In the genomic region with DNA sequence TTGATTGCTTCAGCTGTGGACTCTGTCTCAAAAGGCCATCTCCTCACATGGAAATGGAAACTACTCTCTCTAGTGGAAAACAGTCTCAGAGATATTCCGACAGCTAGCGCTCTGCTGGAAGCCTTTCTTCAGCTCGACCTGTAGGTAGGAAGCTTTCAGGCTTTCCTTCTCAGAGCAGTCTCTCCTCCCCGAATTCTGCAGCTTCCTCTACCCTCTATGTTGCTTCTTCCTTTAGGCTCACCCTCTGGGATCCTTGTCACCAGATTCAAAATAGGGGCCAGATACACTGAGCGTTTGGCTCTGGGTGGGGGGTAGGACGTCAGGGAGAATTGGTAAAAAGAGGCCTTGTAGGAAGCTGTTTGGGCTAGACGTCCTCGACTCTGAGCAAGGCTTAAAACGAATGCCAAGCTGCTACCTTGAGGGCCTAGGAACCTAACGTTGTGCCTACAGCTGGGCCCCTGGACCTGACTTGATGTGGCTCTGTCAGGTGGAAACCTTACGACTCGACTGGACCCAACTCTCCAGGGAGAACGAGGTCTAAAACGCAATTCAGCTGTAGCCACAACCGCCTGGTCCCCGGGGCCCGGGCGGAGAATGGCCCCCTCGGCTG, we compare ENCODE assay signal across 8 mouse cellular contexts. TPM values are rescaled to one million over a fixed set of nuclear protein-coding genes. Genes with fewer than 3 reads are reported as not detected.
DNase-seq lines count a peak whose midpoint lies in the region; ATAC-seq and TF ChIP-seq lines count a peak whose summit lies in the region.

No protein-coding gene starts in this region.

- ATAC-seq in limb, embryonic 11.5 days (ENCODE audit: insufficient number of reproducible peaks, low FRiP score, low TSS enrichment, low read depth): no peak

- peak; percentile 25 to 40 for DNase-seq in layer of hippocampus, adult 18-20 months (ENCODE audit: low spot score in 2 of 2)
- no peak for DNase-seq in layer of hippocampus, adult 9-10 months (ENCODE audit: low spot score)
- peak; percentile 39 for DNase-seq in adrenal gland, postnatal 36 days
- no peak for DNase-seq in limb, embryonic 11.5 days (ENCODE audit: low spot score)
- DNase-seq in retina, embryonic 14.5 days (ENCODE audit: low spot score): peak; percentile 36
- no peak for DNase-seq in spleen, adult 12 weeks (ENCODE audit: low spot score)
- no peak for DNase-seq in urinary bladder, postnatal 14 days (ENCODE audit: low spot score)

- 2% methylated on average over 19 of the region's 19 CpGs for WGBS in limb, embryonic 11.5 days

- no peak for TF ChIP-seq CTCF in embryonic fibroblast, embryonic 13.5 days (IDR thresholded peaks at IDR 0.05; ENCODE audit: borderline replicate concordance, insufficient read depth, low read length)

- H3K4me3 ChIP-seq in embryonic fibroblast, embryonic 13.5 days (ENCODE audit: insufficient read depth, low read length): peak overlapping the region; percentile 50; the same call in 1 of the 2 replicates
- peak overlapping the region; percentile 55 for H3K4me3 ChIP-seq in limb, embryonic 11.5 days (ENCODE audit: low read depth, low read length)

- H3K9ac ChIP-seq in limb, embryonic 11.5 days (ENCODE audit: low read length): no peak overlapping the region

- H3K4me2 ChIP-seq in limb, embryonic 11.5 days (ENCODE audit: low read depth, severe bottlenecking): peak overlapping the region; percentile 91

- H3K9me3 ChIP-seq in limb, embryonic 11.5 days (ENCODE audit: control insufficient read depth, low read length): no peaks in the 10 kb centered on the region

- H3K4me1 ChIP-seq in embryonic fibroblast, embryonic 13.5 days (ENCODE audit: control insufficient read depth, insufficient read depth, low read length): no peaks in the 10 kb centered on the region
- H3K4me1 ChIP-seq in limb, embryonic 11.5 days (ENCODE audit: control insufficient read depth, insufficient read depth, low read length): no peaks in the 10 kb centered on the region

- no peaks in the 10 kb centered on the region for H3K27me3 ChIP-seq in limb, embryonic 11.5 days (ENCODE audit: control insufficient read depth, insufficient read depth, low read length)

- TF ChIP-seq POLR2A in embryonic fibroblast, embryonic 13.5 days (IDR thresholded peaks at IDR 0.05; ENCODE audit: low read depth, low read length): no peak

- H3K36me3 ChIP-seq in limb, embryonic 11.5 days (ENCODE audit: control insufficient read depth, insufficient read depth, low read length): no peaks in the 10 kb centered on the region

- H3K27ac ChIP-seq in embryonic fibroblast, embryonic 13.5 days (ENCODE audit: insufficient read depth, low read length): no peak overlapping the region
- H3K27ac ChIP-seq in limb, embryonic 11.5 days (replicated peaks; ENCODE audit: low read depth, low read length): no peak overlapping the region

RNA-seq across cellular contexts. Expression of a gene that starts 1.1 kb away (rescaled TPM):
- total RNA-seq in layer of hippocampus, adult 18-20 months (2021): 100 to 1,000 TPM; 179 to 185 TPM
- total RNA-seq in adrenal gland, postnatal 36 days (2021): 10 to 100 TPM; 29.9 to 36.8 TPM
- polyA plus RNA-seq in embryonic fibroblast, embryonic 13.5 days (2011; ENCODE audit: insufficient read length, low read depth, missing spikeins): 0.67 and 1.1 TPM in 2 replicates
- polyA plus RNA-seq in limb, embryonic 11.5 days (2014; fragmentation: Nextera tagmentation; extraction: Ambion mirVana): 3.1 and 3.6 TPM in 2 replicates

Comparison
In these comparisons a context has a peak if more than half of its experiments do, and no peak if none do; other contexts are left out.
1. DNase-seq: peak in layer of hippocampus, adult 18-20 months (2 of 2), adrenal gland, postnatal 36 days (2 of 2) and retina, embryonic 14.5 days (single experiment); none in layer of hippocampus, adult 9-10 months (single experiment), limb, embryonic 11.5 days (single experiment), spleen, adult 12 weeks (single experiment) and urinary bladder, postnatal 14 days (single experiment).
2. RNA of a gene that starts 1.1 kb away (total RNA-seq): 179 to 185 TPM in layer of hippocampus, adult 18-20 months; 29.9 to 36.8 TPM in adrenal gland, postnatal 36 days; every median in the first group is over 4 times any median in the second.